Mouse (Mus musculus): Measurements from ENCODE around the gene P3h1.

The P3h1 gene

DNA sequence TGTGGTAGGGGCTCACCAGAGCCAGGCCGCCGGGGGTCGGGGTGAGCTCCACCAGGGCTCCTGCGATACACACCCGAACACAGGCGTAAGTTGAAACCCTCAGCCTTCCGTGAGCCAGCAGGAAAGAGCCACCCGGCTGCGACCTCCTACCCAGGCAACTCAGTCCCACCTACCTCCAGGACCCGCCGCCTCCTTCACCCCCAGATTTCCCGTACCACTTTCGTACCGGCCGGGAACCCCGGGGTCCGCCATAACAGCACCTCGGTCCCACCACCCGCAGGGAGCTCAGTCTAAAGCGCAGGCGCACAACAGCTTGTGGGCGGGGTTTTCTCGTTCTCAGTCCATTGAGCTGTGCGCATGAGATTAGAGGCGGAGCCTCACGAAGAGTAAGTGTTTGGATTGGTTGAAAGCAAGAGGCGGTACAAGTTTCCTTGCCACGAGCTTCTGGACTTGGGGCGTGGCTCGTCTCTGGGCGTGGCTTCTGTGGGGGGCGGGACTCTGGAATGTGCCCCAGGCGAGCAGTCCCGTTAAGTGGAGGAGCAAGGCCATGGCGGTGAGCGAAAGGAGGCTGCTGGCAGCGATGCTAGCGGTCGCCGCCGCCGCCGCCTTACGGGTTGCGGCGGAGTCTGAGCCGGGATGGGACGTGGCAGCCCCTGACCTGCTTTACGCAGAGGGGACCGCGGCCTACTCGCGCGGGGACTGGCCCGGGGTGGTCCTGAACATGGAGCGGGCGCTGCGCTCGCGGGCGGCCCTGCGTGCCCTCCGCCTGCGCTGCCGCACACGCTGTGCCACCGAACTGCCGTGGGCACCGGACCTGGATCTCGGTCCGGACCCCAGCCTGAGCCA lies at the start of gene P3h1, which contains the start of gene AU022252:
TSS of gene P3h1 (plus strand) at position 506 of the 846 bp plus-strand sequence.
TSS of gene AU022252 (minus strand) at position 303 of the 846 bp plus-strand sequence.
- DNase-seq (ENCODE audit: low spot score), result peak; percentile 99

DNA sequence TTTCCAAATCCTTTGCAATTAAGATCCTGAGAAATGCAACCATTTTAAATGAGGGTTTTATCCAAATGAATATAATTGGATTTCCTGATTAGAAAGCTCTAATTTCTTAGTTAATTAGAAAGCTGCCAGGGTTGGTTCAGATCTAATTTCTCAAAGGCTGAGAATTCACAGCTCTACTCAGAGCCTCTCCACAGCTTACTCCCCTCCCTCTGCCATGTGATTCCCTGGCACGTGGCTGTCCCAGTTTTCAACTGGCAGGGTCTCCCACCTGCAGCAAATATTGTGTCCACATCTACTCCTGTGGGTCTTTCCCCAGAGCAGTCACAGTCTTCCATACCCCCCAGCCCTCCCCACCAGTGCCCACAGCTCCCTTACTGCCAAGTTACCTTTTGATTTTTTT lies 49.2 kb upstream of the P3h1 start:
- DNase-seq (ENCODE audit: low spot score), result no peak

DNA sequence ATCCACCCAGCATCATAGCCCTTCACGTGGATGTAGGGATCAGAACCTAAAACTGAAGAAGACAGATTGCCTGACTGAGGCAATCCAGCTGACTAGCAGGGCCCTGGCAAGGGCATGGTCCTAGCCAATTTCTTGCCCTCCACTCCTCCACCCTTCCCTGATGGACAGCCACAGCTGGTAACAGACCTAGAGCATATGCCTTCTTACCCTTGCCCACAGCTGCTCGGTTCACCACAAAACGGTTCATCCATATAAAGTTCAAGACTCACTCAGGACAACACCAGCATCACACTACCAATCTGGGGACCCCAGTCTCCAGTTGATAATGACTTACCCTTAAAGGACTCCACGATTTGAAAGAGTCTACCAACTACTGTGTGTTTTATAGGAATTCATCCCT lies 46.9 kb upstream of the P3h1 start:
- DNase-seq (ENCODE audit: low spot score), result no peak

DNA sequence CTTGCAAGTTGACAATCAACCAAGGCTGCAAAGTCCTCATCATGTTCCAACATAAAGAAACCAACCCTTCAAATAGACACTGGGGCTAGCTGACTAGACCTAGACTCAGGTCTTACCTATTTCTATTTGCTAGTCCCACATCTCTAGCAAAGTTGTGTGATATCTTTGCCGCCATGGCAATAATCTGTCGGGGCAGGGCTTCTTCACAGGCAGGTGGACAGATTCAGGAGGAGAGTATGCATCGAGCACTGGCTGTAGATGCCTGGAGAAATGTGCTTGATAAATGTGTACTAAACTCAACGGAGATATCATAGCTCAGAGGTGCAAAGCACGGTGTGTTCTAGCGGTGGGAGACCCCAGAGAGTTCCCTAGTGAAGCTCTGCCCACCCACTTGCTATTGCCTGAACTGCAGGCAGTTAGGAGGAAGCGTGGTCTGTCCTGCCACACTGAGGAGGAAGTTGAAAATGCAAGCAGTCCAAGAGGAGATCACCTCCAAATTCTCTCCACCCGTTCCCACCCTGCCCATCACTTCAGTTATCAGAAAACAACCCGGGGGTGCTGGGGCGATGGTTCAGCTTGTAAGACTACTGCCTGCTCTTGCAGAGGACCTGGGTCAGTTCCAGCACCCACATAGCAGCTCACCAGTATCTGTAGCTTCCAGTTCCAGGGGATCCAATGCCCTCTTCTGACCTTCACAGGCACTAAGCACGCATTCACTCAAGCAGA lies 44.5 kb upstream of the P3h1 start:
- no peak for DNase-seq (ENCODE audit: low spot score)

DNA sequence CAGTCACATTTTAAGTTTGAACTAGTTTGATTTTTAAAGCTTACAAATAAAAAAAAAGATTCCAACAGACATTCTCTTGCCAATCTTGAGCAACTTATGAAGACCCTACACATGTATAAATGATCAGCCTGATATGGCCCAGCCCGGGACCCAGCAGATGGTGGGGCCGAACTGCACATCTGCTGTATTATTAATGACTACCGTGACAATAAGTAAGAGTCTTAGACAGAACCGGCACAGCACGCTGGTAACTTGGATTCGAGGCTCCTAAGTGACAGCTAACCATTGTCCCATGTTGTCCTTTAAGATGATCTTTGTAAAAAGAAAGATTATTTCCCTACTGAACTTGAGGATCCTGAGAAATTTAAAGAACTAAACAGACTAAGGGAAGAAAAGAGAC lies 43.3 kb upstream of the P3h1 start:
- DNase-seq (ENCODE audit: low spot score), result no peak

DNA sequence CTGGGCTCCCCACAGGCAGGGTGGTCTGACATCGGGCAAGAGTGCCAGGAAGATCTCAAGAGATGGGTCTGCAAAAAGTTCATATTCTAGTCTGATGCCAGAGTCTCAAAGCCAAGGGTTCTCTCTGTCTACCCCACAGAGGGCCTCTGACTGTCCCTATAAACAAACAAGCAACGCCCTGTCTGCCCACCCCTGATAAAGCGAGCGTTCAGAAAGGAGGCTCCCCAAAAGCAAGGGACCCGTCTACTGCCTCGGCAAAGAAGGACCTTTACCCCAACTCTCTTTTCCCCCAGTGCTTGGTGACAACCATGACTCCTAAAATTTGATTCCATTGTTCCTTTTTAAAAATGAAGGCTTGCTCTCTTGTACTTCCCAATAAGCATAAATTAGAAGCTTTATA lies 42.9 kb upstream of the P3h1 start, which contains the start of gene Ermap:
TSS of gene Ermap (minus strand) at position 148 of the 400 bp plus-strand sequence.
- DNase-seq (ENCODE audit: low spot score), result no peak

DNA sequence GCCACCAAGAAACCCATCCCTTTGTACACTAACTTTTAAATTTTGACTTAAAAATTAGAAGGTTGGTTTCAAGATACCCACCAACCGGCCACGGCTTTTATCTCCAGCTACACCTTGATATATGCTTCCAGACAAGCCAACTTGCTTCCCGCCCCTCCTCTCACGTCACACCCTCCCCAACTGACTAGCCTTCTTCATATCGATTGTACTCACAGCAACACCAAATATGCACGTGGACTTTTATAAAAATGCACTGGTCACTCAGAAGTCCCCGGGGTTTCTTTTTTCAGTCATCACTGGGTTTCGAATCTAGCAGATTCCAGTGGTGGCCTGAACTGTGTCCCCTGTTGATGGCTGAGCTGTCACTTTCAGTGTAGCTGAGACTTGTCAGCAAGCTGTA lies 42.1 kb upstream of the P3h1 start:
- DNase-seq (ENCODE audit: low spot score), result no peak

DNA sequence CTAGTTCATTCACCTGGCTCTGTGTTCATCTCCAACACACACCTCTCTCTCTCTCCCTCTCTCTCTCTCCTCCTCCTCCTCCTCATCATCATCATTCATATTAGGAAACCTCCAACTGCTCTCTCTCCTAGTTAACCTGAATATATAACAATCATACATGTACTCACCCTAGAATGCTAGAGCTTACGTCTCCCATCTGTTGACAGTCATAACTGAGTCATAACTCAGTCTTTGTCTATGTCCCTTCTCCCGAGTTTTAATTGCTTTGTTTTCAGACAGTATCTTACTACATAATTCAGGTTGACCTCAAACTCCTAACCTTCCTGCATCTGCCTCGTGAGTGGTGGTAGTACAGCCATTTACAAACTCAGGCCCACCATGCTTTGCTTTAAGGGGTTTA lies 41.4 kb upstream of the P3h1 start:
- no peak for DNase-seq (ENCODE audit: low spot score)

DNA sequence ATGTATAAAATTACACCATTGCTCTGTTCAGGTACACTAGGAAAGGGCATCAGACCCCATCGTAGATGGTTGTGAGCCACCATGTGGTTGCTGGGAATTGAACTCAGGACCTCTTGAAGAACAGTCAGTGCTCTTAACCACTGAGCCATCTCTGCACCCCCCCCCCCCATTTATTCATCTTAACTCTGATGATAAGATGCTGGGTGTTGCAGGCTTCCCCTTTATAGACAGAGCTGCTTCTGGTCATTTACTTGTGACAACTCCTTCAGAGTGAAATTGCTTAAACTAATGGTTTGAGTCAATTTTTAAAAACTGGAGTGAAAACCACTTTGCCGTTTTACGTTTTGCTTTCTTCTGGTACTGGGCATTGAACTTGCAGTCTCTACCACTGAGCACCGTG lies 40.0 kb upstream of the P3h1 start:
- DNase-seq (ENCODE audit: low spot score), result no peak

DNA sequence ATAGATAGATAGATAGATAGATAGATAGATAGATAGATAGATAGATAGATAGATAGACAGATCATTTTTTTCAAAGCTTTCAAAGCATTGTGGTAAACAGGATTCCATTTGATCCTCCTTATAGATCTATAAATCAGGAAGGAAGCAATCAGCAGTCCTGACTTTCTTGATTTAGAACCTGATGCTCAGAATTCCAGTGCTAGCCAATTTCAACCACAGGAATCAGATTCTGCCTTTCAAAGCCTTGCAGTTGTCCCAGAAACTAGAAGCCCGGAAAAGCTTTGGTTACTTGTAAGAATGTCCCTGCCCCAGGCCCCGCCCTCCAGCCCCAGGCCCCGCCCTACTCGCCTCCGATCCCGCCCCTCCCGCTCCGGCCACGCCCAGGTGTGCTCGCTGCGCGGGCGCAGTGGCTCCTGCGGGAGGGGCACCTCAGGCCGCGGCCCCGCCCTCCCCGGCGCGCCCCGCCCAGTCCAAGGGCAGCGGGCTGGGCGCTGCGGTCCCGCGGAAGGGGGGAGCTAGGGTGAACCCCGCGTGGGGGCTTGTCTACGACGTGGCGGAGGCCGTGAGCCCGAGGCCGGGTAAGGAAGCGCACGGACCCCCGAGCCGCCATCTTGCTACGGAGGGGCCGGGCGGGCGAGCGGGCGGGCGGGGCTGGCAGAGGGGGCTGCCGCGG lies 37.7 kb upstream of the P3h1 start, which contains the start of gene Svbp:
TSS of gene Svbp (plus strand) at position 398 of the 673 bp plus-strand sequence.
- DNase-seq (ENCODE audit: low spot score), result peak; percentile 56

DNA sequence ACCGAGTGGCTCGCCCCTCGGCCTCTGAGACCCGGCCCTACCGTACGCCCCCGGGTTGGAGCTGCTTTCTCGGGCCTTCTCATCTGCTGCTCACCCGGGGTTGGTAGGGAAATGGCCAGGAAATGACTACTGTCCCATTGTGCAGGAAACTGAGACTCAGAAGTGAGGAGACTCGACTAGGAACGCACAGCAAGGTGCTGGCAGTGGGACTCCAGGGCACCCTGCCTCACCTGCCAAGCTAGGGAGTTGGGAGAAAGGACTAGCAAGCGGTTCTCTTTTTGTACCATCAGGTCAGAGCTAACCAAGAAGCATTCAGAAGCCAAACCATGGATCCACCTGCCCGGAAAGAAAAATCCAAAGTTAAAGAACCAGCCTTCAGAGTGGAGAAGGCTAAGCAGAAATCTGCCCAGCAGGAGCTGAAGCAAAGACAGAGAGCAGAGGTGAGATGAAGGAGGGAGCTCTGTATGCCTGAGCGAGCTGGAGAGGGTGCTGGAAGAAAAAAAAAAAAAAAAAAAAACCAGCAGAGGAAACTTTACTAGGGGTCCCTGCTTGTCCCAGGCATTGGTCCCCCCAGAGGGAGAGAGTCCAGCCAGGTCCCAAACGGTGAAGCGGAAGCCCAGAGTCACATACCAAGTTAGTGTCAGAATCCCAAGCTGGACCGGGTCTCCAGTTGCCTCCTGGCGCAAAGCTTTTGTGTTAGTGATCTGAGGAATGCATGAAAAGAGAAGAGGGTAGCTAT lies 37.0 kb upstream of the P3h1 start:
- no peak for DNase-seq (ENCODE audit: low spot score)

DNA sequence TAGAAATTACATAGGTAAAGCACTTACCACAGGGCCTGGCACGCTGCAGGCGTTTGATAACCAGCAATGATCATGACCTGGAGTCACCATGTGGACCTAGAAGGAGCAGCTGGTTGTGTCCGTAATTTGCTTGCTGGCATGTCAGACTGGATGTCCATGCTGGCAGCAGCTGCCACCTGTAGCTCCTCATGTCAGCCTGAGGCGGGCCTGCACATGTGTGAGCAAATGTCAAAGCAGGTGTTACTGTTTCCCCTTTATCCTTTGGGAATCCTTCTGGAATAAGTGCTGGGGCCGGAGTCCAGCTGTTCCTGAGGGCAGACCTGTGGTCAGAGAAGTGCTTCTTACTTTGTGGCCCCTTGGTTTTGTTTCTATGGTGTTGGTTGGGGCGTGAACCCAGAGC lies 34.6 kb upstream of the P3h1 start:
- no peak for DNase-seq (ENCODE audit: low spot score)

DNA sequence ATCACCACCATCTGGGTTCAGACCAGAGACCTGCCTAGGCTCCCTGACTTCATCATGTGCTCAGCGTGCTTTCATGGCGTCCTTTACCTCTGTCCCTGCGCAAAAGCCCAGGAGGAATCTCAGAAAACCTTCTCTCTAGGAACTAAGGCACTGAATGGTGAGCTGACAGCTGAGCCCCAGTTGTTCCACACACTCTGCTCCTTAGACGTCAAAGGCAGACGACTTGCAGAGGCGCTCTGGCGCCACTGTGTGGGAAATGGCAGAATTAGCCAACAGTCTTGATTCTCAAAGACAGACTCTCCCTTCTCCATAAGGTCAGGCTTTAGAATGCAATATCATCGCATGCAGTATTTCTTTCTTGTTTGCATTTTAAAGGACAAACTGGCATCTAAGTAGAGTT lies 28.0 kb upstream of the P3h1 start:
- DNase-seq (ENCODE audit: low spot score), result peak; percentile 34

DNA sequence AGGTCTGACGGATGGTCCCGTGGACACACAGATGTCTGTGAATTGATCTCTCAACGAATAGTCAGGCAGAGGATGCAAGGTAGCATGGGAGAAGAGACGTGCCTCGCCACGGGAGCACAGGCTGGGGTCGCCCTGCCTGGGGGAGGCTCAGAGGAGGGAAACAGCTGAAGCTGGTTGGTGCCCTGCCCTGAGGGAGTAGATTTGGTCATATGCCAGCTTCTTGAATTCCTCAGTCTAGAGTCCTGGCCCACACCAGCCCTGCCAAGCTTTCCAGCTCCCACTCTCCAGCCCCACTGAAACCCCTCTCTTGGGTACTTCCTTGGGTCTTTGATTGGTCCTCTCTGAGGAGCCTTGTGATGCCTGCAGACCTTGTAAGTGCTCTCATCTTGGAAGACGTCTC lies 16.0 kb upstream of the P3h1 start:
- no peak for DNase-seq (ENCODE audit: low spot score)

DNA sequence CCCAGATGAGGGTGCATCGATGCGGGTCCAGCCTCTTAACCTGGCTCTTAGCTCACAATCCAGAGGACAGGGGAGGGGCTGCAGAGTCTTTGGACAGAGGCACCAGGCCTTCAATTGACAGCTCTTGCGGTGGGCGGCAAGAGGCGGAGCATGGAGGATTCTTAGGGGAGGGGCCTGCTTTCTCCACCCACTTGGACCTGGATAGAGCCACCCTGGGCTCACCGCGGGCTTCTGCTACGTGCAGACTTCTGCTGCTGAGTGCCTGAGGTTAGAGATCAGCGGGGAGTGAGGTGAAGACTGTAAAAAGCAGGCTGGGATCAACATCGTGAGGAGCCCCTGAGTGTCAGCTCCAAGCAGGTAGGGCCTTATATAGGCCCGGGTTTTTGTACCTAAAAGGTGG lies 14.5 kb upstream of the P3h1 start, which contains the start of gene Tmem269:
TSS of gene Tmem269 (minus strand) at position 49 of the 400 bp plus-strand sequence.
- no peak for DNase-seq (ENCODE audit: low spot score)

DNA sequence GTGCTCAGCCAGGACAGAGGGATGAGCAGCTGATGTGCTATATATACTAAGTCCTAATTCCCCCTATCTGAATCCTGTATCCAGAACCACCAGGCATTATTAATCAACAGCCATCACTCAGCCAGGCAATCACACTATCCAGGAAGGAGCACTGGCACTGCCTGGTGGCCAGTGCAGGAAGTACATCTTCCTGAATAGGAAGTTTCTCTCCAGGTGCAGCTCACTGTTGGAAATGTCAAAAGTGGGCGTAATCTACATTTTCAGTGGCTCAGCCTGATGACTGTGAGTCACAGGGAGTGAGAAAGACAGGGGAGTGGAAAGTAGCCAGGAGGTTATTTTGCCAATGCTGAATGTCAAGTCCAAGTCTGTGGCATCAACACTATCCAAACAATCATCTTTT lies 9.0 kb upstream of the P3h1 start:
- no peak for DNase-seq (ENCODE audit: low spot score)

DNA sequence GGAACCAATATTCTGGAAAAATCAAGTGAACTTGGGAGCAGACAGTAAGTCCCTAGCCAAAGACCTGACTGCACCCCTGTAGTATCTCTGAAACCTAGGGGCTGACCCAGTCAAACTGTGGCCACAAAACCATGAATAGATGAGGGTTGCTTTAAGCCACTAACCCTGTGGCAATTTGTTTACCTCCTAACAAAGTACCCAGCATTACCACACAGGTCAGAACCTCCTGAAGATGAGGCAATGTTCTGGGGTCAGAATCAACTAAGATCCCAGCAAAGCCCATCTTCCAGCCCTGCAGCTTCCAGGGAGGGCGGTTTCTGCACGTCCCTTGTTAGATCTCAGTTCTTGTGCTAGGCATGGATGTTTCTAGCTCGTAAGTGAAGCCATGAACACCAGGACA lies 8.2 kb upstream of the P3h1 start:
- DNase-seq (ENCODE audit: low spot score), result no peak

DNA sequence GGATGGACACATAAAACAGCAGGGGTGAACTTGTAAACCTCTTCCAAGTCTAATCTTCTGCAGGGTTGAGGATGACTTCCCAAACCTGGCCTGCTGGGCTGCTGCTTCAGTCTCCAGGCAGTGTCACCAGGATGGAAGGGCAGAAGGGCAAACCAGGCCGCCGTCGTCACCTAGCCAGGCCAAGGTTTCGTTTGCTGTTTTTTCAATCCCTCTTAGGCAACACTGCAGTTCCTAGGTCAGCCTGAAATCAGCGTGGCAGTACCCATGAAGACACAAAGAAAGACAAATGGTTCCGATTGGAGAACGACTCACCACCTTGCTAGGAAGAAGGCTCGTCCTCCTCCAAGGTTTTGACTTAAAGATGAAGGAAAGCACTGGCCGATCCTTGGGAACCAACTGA lies 7.0 kb upstream of the P3h1 start:
- DNase-seq (ENCODE audit: low spot score), result no peak

DNA sequence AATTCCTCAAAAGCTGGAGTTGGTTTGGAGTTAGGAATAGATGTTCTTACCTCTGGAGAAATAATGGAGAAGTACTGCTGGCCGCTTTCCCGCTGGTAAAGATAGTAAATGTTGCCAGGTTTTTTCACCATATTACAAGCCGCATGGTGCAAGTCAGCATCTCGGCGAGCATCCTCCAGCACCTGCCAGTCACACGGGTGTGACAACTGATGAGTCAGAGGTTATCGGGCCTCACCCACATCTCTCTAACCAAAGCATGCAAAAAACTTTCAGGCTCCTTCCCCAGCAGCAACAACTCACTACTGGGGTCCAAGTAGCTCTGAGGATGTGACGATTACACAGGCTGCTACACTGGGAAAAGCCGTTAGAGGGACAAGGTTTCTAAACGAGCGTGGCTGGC lies 6.0 kb upstream of the P3h1 start:
- DNase-seq (ENCODE audit: low spot score), result no peak

DNA sequence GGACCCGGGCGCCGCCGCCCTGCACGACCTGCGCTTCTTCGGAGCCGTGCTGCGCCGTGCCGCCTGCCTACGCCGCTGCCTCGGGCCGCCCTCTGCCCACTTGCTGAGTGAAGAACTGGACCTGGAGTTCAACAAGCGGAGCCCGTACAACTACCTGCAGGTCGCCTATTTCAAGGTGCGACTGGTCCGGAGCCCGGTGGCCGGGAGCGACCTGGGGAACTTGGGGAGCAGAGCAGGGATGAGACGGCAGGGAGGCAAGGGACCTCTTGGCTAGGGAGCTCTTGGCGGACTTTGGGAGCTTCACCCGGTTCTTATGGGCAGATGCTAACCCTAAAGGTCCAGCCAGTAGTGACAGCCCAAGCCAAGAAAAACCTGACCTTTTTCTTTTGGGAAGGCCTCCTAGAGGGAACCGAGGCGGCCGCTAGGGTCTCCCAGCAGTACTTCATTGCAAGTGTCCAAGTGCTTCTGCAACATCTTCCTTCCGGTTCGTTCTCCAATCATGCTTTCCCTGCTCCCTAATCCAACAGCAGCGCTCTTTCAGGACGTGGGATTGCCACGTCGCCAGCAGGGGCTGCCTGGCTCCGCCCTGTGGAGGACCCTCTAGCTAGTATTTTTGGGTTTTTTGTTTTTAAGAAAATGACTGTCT lies 664 bp downstream of the P3h1 start:
- no peak for DNase-seq (ENCODE audit: low spot score)

DNA sequence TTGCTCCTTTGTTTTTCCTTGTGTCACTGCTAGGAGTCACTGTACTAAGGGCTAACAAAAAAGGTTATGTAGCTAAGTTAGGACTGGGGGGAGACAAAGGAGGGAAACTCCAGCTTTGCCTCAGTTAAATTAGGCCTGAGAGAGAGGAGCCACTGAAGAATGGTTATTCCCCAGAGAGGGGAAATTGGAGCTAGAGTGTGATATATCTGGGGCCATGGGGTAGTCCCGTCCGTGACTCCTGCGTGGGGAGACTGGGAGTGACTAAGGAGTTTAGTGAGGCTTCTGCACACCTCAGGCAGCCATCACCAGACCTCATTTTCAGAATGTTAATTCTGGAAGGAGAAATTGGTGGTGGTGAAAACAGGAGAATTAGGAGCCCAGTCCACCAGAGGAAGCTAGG lies 1.6 kb downstream of the P3h1 start:
- no peak for DNase-seq (ENCODE audit: low spot score)

All from left cerebral cortex, adult 11 months (tissue).